Mouse (Mus musculus) CD4-positive, CD25-positive, alpha-beta regulatory T cell, adult 4 months (primary cell): ENCODE results near the gene Mpig6b. TPM values are rescaled to one million over a fixed set of nuclear protein-coding genes. Genes with fewer than 3 reads are reported as not detected.

ENCODE experiments used
- ATAC-seq: one replicate; pipeline ENCODE4 v1.8.0; 2017
- polyA plus RNA-seq, 2 experiments: library from polyadenylated mRNA; unstranded; fragments of 100-300 nt; shearing (Covaris generic); gene quantifications; one replicate each; pipeline ENCODE4 v1.2.1; 2017

Gene Mpig6b
- polyA plus RNA-seq, 2 experiments from 2014 or later = not detected

DNA sequence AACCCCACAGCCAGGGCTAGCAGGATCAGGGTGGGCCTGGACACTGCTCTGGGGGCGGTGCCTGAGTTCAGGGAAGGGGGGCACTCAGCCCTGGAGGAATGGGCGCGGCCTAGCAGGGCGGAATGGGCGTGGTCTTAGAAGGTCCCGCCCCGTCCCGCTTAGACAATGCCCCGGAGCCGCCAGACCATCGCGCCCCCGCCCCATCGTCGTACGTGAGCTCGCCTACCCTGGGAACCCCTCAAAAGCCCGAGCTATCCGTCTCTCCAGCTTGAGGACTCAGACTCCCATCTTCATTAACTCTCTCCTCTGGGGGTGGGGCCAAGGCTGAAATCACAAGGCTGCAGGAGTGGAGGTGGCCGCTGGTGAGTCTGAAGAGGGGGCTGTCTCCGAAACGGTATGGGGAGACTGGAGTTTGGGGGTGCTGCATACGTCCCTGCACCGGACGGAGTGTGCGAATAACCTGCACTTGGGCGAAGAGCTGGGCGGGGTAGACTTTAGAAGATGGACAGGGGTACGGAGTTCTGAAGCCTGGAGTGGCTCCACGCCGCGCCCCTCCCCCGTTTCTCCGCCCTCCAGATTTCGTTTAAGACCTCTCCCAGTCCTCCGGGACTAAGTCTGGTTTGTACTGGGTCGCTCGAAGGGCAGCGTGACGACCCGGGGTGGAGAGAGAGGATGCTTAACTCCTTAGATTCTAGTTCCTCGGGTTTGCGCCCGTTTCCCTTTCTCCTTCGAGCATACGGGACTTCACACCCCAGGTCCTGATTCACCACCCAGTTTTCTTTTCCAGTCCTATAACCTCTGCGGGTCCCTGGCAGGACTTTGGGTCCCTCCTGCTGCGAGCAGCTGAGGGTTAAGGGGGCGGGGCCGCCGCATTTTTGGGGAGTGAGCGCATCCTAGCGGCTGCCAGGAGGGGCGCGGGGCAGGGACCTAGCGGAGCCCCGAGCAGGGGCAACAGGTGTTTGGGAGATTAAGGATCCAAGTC lies 6.8 kb downstream of the Mpig6b start, which contains the start of gene Ddah2:
Gene Ddah2 (plus strand): TSS at position 125 of the 982 bp plus-strand sequence.
- ATAC-seq = peak; percentile 93

DNA sequence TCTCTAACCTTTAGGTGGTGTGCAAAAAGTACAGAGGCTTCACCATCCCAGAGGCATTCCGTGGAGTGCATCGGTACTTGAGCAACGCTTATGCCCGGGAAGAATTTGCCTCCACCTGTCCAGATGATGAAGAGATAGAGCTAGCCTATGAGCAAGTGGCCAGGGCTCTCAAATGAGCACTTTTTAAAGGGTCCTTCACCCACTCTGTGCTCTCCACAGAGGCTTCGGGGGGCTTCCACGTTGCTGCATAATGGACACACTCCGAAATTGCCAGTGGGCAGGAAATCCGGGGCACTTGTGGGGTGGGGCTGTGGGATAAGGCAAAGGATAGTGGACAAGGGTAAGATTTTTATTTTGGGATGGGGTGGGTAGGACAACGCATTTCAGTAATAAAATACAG lies 7.7 kb downstream of the Mpig6b start:
- ATAC-seq = no peak

DNA sequence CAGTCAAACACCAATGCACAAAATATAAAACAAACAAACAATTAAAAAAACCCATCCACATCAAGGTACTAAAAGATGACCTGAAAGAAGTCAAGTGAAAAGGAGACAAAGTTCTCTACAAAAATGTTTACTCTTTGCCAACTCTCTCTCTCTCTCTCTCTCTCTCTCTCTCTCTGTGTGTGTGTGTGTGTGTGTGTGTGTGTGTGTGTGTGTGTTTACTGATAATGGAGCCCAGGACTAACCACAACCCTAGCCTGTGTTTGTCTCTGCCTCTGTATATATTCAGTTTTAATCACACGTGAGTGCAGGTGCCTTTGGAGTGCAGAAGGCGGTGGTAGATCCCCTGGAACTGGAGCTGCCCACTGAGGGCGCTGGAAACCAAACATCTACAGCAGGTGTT lies 8.9 kb downstream of the Mpig6b start:
- no peak for ATAC-seq

DNA sequence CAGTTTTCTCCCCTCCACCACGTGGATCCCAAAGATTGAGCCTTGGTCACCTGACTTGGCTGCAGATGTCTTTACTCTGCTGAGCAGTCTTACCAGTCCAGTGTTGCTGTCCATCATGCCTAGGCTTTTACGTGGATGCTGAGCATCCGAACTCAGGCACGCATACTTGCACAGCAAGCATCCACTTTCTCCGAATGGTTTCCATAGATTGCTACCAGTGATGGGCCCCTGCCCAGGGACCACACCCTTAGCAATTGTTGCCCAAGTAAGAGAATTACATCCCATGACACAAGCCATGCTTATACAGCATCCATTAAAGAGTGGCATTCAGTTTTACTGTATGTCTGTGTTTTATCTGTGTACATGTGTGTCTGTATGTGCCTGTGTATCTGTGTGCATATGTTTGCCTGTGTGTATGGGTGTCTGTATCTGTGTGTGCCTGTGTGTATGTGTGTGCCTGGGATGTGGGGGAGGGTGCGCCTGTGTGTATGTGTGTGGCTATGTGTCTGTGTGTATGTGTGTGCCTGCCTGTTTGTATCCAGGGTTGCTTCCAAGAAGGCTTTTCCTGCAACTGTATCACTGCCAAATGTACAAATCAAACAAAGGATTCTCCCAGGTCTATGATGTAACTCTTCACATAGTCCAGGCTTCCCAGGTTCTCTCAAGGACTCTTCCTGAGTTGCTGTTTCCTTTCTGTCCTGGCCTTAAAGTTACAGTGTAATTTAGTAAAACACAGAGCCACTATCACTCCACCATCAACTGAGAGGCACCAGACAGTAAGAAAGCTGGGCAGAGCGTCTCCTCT lies 10.1 kb downstream of the Mpig6b start:
- no peak for ATAC-seq

DNA sequence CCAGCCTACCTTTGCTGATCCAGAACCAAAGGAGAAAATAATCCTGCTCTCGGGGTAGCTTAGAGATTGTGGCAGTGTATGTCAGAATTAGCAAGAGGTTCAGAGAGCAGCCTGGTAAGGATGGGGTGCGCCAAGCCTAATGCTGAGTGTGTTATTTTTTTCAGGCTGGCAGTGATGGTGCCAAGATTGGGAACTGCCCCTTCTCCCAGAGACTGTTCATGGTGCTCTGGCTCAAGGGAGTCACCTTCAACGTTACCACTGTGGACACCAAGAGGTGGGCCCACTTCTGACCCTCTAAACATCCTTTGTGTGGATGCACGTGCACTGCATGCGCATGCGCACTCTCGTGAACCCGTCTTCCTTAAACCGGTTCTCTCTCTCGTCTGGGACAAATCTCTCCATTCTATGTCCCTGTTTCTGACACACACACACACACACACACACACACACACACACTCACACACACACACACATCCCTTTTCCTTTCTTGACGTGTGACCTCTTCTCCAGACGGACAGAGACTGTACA lies 13.6 kb downstream of the Mpig6b start:
- no peak for ATAC-seq

DNA sequence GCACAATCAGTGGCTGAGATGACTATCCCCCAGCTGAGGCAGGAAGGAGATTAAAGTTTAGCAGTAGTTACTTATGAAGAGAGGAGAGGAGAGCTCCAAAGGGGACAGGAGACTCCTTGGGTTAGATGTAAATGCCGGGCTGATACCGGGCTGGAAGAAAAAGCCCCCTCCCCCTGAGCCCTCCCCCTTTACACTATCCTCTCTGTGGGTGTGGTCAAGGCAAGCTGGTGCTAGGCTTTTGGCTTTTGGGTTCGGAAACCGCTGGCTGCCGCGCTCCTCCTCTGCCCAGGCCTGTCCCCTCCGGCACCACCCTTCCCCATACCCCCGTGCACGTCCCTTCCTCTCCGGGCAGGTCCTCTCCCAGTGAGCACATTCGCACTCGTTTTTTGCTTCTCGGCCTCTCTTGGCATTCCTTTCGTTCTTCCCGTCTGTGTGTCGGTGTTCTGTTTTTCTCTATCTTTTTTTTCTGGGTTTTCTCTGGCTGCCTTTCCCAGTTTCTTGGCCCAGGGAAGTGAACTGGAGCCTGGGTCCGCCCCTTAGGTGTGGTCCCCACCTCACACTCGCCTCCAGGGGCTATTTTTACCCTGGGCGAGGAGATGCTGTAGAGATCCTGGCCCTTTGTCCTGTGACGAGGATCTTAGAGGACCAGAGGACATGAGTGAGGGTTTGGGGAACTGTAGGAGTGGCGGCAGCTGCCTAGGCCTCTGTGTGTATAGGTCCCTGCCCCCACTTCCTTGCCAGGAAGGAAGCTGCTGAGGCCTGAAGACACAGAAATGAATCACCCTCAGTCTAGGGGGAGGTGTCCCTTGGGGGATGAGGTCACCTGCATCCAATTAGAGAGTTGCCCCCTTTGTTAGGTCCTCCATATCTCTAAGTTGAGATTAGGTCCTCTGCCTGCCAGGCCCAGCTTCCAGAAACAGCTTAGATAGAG lies 14.6 kb downstream of the Mpig6b start:
- peak; percentile 88 for ATAC-seq

DNA sequence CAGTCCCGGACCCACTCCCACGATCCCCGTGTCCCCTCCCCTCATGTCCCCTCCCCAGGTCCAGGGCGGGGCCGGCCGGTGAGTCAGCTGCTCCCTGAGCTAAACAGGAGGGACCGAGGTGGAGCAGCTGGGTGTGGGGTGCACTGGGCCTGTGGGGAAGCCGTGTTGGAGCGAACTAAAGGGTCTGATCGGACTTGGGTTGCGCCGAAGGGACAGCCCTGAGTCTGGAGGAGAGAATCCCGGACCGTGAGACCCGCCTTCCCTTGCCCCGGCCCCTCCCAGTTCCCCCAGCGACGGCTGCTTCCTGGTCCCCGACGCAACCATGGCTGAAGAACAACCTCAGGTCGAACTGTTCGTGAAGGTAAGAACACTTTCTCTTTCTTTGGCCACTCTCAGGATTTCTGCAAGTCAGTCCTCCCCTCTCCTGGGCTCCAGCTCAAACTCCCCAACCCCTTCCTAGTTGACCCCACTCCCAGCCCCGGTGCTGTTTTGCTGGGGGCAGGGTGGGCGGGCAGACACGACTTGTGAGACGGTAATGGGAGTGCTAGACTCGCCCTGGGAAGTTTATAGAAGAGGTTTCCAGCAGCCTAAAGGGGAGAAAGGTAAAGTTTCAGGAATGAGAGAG lies 15.7 kb downstream of the Mpig6b start:
- no peak for ATAC-seq

DNA sequence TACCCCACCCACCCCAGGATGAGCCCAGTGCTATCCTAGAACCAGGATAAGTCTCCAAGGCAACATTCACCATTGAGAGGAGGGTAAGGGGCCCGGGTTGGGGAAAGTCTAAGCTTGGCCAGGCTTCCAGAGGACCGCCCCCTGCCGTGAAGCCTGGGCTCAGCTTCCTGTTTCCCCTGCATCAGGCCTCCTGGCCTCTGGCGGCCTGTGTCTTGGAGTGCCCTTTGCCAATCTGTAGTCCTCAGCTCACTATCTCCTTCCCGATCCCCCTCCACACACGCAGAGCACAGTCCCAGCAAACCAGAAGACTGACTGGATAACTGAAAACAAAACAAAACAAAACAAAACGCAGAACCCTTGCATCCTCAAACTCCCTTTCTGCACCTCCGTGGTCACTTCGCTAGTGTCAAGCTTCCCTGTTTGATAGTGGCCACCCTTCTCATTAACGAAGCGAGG lies 16.4 kb downstream of the Mpig6b start, which contains the start of gene Clic1:
Gene Clic1 (plus strand): TSS at position 406 of the 456 bp plus-strand sequence.
- ATAC-seq = no peak

DNA sequence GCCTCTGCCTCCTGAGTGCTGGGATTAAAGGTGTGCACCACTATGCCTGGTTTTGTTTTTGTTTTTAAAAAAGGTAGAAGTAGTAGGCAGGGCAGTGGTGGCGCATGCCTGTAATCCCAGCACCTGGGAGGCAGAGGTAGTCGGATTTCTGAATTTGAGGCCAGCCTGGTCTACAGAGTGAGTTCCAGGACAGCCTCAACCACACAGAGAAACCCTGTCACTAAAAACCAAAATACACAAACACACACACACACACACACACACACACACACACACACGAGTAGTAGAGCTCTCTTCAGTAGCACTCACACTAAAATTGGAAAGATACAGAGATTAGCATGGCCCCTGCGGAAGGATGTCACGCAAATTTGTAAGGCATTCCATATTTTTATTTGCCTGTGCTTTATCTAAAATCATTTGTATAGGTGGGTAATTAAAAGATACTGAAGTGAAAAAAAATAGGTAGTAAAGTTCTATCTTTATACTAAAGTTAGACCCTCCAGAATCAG lies 17.0 kb downstream of the Mpig6b start:
- no peak for ATAC-seq

DNA sequence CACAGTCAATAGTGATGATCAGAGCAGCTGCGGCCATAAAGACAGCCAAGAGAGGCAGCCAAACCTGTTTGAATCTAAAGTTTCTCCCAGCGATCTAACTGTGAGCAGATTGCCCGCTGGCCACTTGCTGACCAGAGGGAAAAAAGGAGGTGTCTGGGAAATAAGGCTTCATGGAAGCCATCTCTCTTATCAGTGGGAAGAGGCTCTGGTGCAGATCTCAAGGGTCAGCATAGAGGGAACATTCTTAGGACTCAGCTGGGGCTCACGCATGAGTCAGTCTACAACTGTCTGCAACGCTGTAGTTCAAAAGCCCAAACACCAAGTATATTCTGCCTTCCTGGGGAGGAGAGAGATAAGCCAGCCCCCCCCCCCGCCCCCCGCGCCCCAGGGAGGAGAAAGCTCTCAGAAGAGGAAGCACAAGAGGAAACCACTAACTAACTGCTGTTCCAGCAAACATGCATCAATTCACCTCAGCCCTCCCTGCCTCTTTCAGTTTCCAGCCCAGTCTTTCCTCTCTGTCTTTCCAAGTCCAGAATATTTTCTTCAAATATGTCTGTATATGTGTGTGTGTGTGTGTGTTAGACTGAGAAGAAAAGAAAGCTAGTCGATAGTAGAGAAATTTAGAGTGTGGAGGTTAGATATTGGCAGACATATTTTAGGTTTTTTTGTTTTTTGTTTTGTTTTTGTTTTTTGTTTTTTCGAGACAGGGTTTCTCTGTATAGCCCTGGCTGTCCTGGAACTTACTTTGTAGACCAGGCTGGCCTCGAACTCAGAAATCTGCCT lies 17.6 kb downstream of the Mpig6b start:
- peak; percentile 11 for ATAC-seq

DNA sequence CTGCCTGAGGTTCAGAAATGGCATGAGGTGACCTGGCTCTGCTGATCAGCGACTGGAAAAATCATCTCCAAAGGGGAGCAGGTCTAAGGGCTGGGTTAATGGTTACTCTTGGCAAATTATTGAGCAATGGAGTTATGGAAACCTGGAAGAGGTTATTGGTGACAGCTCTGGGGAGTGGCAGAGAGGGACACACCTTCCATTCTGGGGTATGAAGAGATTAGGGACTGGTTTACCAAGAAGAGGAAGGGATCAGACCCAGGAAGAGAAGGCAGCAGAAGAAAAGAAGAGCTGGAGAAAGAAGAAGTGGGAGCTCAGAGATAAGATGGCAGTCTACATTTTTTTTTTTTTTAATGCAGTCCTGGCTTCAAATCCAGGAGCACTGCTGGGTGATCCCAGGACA lies 18.3 kb downstream of the Mpig6b start:
- ATAC-seq = no peak

DNA sequence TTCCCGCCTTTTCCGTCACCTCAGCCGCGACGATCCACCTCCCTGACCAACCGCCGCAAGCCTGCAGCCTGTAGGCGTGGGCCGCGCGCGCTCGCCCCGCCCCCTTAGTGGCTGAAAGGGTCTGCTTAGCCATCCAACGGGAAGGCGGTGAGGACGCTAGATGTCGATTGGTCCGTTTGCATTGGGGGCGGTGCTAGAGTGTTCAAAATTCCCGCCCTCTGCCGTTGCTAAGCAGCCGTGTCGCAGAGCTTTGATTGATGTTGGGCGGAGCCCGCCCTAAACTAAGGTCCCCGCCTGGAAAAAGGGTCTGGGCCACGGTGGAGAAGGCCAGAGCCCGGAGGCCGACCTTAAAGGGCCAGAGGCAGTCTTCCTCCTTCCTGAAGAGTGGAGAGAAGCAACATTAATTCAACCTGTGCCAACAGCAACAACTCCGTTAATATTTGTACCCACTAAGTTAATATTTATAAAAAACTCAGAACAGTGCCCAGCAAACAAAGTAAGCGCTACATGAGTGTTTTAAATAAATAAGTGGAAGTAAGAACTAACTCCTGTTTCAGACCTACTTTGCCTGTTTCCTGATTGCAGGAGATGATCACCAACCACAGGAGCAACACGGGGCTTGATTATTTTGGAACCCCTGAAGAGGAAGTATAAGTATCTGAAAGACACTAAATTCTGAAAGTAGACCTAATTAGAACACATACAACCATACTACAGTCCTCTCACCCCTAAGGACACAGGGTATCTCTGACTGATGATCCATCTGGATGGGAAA lies 19.1 kb downstream of the Mpig6b start, which contains the start of gene Msh5:
Gene Msh5 (minus strand): TSS at position 65 of the 775 bp plus-strand sequence.
- ATAC-seq = peak; percentile 87

DNA sequence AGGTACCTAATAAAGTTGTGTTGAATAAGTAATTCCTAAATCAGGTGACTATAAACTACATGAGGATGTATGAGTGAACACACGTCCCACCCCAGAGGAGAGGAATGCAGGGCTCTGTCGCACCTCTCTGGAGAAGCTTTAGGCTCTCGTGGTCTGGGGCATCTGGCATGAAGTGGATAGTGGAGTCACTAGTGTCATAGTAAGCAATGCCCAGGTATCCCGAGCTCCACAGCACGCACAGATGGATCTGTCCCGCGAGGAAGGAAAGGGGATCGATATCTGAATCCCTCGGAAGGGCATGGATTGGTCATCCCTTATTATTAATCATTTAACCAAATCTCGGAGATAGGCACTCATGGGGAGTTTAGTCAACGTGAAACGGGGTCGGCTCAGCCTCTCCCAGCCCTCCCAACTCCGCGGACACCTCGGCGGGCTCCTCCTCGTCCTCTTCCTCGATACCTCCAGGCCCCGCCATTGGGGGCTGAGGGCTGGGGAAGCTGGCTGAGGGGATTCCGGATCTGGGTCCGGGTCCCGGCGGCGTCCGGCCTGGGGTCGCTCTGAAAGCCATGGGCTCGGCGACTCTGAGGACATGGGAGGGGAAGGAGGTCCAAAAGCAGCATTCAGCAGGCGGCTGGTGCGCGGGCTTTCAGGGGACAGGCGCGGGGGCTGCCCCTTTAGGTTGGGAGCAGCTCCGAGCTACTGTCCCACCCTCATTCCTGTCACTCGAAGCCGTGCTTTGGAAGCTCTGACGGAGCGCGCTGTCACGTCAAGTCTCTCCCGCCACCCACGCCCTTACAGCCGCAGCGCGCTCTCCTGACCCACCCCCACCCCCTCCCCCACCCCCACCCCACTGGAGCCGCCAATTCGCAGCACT lies 19.9 kb downstream of the Mpig6b start:
- ATAC-seq = no peak

DNA sequence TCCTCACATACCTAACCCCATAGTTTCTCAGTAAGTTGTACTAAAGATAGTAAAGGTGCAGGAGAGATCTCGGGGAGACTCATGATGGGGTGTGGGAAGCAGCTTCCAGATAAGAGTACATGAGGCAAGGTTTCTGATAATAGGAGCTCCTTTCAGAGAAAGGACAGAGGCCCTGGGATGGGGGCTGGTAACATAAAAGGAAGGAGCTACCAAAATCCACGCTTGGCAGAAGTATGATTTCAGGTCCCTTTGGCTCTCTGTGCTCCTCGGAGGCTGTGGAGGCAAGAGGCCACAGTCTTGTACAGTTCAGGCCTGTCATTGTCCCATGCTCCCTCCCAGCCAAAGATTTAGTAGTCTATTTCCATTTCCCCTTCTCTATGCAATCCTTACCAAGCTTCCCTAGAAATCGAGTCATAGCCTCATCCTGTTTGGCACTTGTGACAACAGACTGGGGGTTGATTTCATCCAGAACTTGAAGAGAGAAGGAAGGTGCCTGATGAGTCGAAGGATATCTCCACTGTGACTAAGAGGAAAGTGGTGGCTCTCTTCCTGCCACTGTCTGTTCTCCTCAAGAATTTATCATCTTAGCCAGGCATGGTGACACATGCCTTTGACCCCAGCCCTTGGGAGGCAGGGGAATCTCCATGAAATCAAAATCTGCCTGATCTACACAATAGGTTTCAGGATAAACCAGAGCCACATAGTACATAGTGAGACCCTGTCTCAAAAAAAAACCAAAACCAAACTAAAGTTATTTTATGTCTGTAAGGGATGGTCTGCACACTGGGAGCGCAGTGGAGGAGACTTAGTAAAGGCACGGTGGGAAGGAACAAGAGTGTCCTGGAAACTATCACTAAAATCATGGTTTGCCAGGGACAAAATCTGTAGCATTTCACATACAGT lies 20.8 kb downstream of the Mpig6b start:
- ATAC-seq = no peak

DNA sequence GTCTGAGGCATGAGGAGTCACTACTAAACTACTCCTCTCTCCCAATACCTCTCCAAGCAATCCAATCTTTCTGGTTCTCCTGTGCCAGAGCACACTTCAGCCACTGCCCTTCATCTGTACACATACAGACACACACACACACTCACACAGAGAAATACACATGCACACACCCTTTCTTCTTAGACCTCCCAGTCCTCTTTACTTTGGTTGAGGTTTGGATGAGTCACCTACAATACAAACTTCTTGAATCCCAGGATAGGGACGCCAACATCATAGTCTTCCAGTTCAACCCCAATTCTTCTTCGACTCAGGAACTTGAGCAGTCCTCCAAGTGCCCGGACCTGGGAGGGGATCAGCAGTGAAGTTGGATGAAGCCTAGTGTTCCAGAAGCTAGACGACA lies 22.2 kb downstream of the Mpig6b start:
- ATAC-seq = no peak

DNA sequence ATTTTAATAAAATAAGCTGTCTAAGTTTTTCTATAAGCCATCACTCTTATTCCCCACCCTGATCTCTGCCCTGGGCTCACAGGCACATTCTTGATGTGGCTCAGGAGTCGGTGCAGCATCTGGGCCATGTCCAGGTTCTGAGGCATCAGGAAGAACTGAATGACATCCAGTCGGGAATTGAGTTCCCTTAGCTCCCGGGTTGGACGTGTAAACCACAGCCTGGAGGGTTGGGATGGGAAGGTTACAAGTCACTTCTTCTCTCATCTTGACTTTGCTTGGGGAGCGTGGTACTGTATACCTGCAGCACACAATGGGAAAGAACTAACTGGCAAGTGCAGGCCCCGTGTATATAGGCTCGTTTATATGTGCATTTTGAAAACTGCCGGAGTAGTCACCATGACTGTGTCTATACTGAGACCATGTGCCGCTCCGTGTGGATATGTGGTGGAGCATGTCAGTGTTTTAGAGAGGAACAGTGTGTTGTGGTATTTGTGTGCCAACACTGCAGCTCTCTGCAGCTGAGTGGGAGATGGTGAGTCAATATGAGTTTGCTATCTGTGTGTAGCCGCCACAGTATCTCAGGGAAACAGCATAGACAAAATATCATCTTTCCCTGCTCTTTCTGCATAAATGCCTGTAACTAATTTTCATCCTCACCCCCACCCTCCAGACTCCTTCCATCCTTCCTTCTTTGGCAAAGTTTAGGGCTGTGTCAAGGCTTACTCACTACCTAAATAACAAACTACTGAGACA lies 26.7 kb downstream of the Mpig6b start:
- no peak for ATAC-seq
